Mouse (Mus musculus) lung, postnatal 0 days (tissue): Measurements from ENCODE around the gene Krt19. TPM values are rescaled to one million over a fixed set of nuclear protein-coding genes. Genes with fewer than 3 reads are reported as not detected.

Experiments
- ATAC-seq: fragments of 200-750 bp; cut with Nextera tagmentation; 2 replicates; pipeline ENCODE4 v1.8.0; 2017; ENCODE audit warnings: moderate library complexity
- DNase-seq: peaks from one replicate; pipeline ENCODE4 v3.0.0-alpha.2; 2016; ENCODE audit warnings: low spot score
- H3K27ac ChIP-seq: fragments of 300-500 bp; sonication (generic); 2 replicates; pipeline ENCODE4 v1.5.1; 2014; ENCODE audit warnings: antibody characterized with exemption, mild to moderate bottlenecking, low read length, mixed read lengths
- H3K27me3 ChIP-seq: fragments of 300-500 bp; sonication (generic); replicated peaks from 2 replicates; pipeline ENCODE4 v1.6.1; 2014; ENCODE audit warnings: low read length, mixed read lengths; ENCODE audit not compliant: insufficient read depth
- H3K36me3 ChIP-seq: fragments of 300-500 bp; sonication (generic); 2 replicates; pipeline ENCODE4 v1.6.1; 2014; ENCODE audit warnings: low read length, mixed read lengths; ENCODE audit not compliant: insufficient read depth
- H3K4me1 ChIP-seq: fragments of 300-500 bp; sonication (generic); 2 replicates; pipeline ENCODE4 v1.6.1; 2014; ENCODE audit warnings: antibody characterized with exemption, low read depth, low read length, mixed read lengths; ENCODE audit not compliant: insufficient read depth
- H3K4me2 ChIP-seq: fragments of 300-500 bp; sonication (generic); replicated peaks from 2 replicates; pipeline ENCODE4 v1.6.1; 2014; ENCODE audit warnings: low read depth, mild to moderate bottlenecking, low read length, moderate library complexity, mixed read lengths
- H3K4me3 ChIP-seq: fragments of 300-500 bp; sonication (generic); 2 replicates; pipeline ENCODE4 v1.5.1; 2014; ENCODE audit warnings: low read depth, low read length
- H3K9ac ChIP-seq: fragments of 300-500 bp; sonication (generic); replicated peaks from 2 replicates; pipeline ENCODE4 v1.6.1; 2014; ENCODE audit warnings: low read depth, mild to moderate bottlenecking
- H3K9me3 ChIP-seq: fragments of 300-500 bp; sonication (generic); 2 replicates; pipeline ENCODE4 v1.6.1; 2016; ENCODE audit warnings: low read length, mixed read lengths
- CTCF ChIP-seq: IDR thresholded peaks from 2 replicates; pipeline ENCODE4 v1.5.1; 2016; ENCODE audit warnings: antibody characterized with exemption, mild to moderate bottlenecking
- EP300 ChIP-seq: IDR thresholded peaks from 2 replicates; pipeline ENCODE4 v1.6.1; 2016; ENCODE audit warnings: antibody characterized with exemption, mild to moderate bottlenecking, control low read depth
- WGBS: fragments of 180-500 bp; shearing (Covaris S2); extraction: QIAGEN DNeasy Blood & Tissue Kit; methylation state at CpG from one replicate; pipeline ENCODE4 v1.1.7; 2014; 5-methylcytosine and 5-hydroxymethylcytosine counted together
- polyA plus RNA-seq: library from polyadenylated mRNA; unstranded; fragments of >200 nt; fragmentation: Nextera tagmentation; extraction: Ambion mirVana; gene quantifications from 2 replicates; pipeline ENCODE4 v1.2.1, GENCODE M21; 2015

The Krt19 gene
- polyA plus RNA-seq, 1 experiment from 2014 or later: 460 TPM

DNA sequence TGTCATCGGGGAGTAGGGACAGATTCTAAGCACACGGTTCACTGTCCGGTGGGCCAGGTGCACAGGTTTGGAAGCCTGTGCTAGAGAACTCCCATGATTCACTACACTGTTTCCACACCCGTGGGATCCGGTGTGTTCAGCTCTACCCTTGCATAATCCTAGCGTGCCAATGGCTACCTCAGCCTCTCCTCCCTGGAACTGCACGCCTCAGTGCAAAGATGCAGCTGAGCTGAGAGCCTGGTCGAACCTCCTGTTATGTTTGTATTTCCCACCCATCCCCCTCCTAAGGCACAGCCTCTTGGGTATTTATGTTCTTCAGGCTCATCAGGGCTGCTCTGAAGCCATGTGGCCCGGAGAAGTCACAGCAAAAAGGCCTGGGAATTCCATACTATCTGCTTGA, 50.6 kb downstream of the Krt19 start:
- H3K4me2 ChIP-seq: no peak overlapping the region
- no peak overlapping the region for H3K4me3 ChIP-seq
- H3K4me1 ChIP-seq: no peaks in the 10 kb centered on the region
- no peak for TF ChIP-seq EP300
- no peak for TF ChIP-seq CTCF
- no peaks in the 10 kb centered on the region for H3K9me3 ChIP-seq
- no peaks in the 10 kb centered on the region for H3K27me3 ChIP-seq
- H3K36me3 ChIP-seq: no peaks in the 10 kb centered on the region
- no peak overlapping the region for H3K27ac ChIP-seq
- 52% methylated on average over 9 of the region's 9 CpGs for WGBS
- DNase-seq: peak; percentile 10
- H3K9ac ChIP-seq: no peak overlapping the region
- peak; percentile 56; the same call in 1 of the 2 replicates for ATAC-seq

DNA sequence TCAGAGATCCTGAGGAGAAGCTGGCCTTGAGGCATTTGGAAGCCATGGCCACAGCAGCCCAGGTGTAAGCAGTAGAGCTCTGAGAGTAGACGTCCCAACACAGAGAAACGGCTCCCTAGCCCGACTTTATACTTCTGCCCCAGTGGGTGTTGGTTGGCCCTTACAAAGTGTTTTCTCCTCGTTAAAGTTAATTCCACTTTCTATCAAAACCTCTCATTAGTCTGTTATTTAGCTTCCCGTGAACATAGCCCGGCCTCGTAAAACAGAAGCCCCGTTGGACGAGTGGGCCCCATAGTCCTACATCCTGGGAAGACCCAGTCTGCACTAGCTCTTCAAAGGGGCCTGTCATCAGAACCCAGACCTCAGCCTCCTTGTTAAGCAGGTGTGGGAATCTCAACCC, 52.3 kb downstream of the Krt19 start, which contains the start of gene Krt35:
Gene Krt35, minus strand, starts transcription at position 101 of the 400 bp plus-strand sequence.
- H3K27ac ChIP-seq: no peak within 1 kb of the TSS
- no peak within 1 kb of the TSS for H3K9ac ChIP-seq
- WGBS: 87% methylated on average over 9 of the region's 9 CpGs
- no peaks in the 10 kb centered on the region for H3K27me3 ChIP-seq
- no peak within 1 kb of the TSS for H3K4me2 ChIP-seq
- no peak for DNase-seq
- no peak within 1 kb of the TSS for H3K4me3 ChIP-seq
- H3K36me3 ChIP-seq: no peaks in the 10 kb centered on the region
- ATAC-seq: no peak
- no peak for TF ChIP-seq CTCF
- no peak for TF ChIP-seq EP300
- no peaks in the 10 kb centered on the region for H3K4me1 ChIP-seq
- no peaks in the 10 kb centered on the region for H3K9me3 ChIP-seq

Other genes starting within 250 kb of the Krt19 start
- gene Krtap31-1, start 240.7 kb downstream of the Krt19 start, polyA plus RNA-seq: not detected in 2 replicates
- not detected in 2 replicates for gene Gm11565, start 233.9 kb downstream of the Krt19 start, polyA plus RNA-seq
- gene Krtap31-2, start 212.4 kb downstream of the Krt19 start, polyA plus RNA-seq: not detected in 2 replicates
- not detected in 2 replicates for gene Krtap9-5, start 200.2 kb downstream of the Krt19 start, polyA plus RNA-seq
- not detected in 2 replicates for gene Krtap29-1, start 169.6 kb downstream of the Krt19 start, polyA plus RNA-seq
- not detected in 2 replicates for gene Krtap16-1, start 162.1 kb downstream of the Krt19 start, polyA plus RNA-seq
- 8.4 and 11.5 TPM in 2 replicates for gene Krtap17-1, start 154.7 kb downstream of the Krt19 start, polyA plus RNA-seq
- 0.17 and 0.23 TPM in 2 replicates for gene Krt33a, start 132.5 kb downstream of the Krt19 start, polyA plus RNA-seq
- gene Krt33b, start 118.8 kb downstream of the Krt19 start, polyA plus RNA-seq: 0.16 TPM in 1 of 2 replicates, not detected in the other
- gene Krt34, start 107.1 kb downstream of the Krt19 start, polyA plus RNA-seq: 0.11 and 0.18 TPM in 2 replicates
- gene Krt31, start 98.1 kb downstream of the Krt19 start, polyA plus RNA-seq: not detected in 2 replicates
- gene Krt32, start 60.4 kb downstream of the Krt19 start, polyA plus RNA-seq: not detected in 2 replicates
- gene Krt35, start 52.4 kb downstream of the Krt19 start, polyA plus RNA-seq: not detected in 2 replicates
- 0.11 TPM in 1 of 2 replicates, not detected in the other for gene Krt36, start 43.0 kb downstream of the Krt19 start, polyA plus RNA-seq
- gene Krt13, start 27.1 kb downstream of the Krt19 start, polyA plus RNA-seq: 0.60 and 0.68 TPM in 2 replicates
- gene Krt15, start 12.7 kb downstream of the Krt19 start, polyA plus RNA-seq: 28.1 and 58.8 TPM in 2 replicates
- gene Krt9, start 44.6 kb upstream of the Krt19 start, polyA plus RNA-seq: not detected in 2 replicates
- 1.7 and 2.3 TPM in 2 replicates for gene Krt14, start 58.9 kb upstream of the Krt19 start, polyA plus RNA-seq
- not detected in 2 replicates for gene Krt16, start 100.2 kb upstream of the Krt19 start, polyA plus RNA-seq
- gene Krt17, start 112.4 kb upstream of the Krt19 start, polyA plus RNA-seq: 0.58 and 0.65 TPM in 2 replicates
- gene Krt42, start 121.2 kb upstream of the Krt19 start, polyA plus RNA-seq: not detected in 2 replicates
- gene Eif1, start 171.2 kb upstream of the Krt19 start, polyA plus RNA-seq: 2,114 and 2,164 TPM in 2 replicates
- not detected in 2 replicates for gene Gast, start 185.7 kb upstream of the Krt19 start, polyA plus RNA-seq
- 6.4 and 6.5 TPM in 2 replicates for gene Hap1, start 207.5 kb upstream of the Krt19 start, polyA plus RNA-seq
- 231 and 251 TPM in 2 replicates for gene Jup, start 249.1 kb upstream of the Krt19 start, polyA plus RNA-seq